Mouse (Mus musculus) brain, embryonic 14.5 days (tissue): ENCODE measurements around the gene Prdx2. TPM values are rescaled to one million over a fixed set of nuclear protein-coding genes. Genes with fewer than 3 reads are reported as not detected.

ENCODE experiments used
- DNase-seq: peaks from one replicate; pipeline ENCODE4 v3.0.0-alpha.2; 2011; ENCODE audit warnings: low read depth
- CTCF ChIP-seq: fragments of 200-500 bp; IDR thresholded peaks from 2 replicates; pipeline ENCODE4 v1.5.1; 2012; ENCODE audit warnings: inconsistent platforms, mild to moderate bottlenecking, moderate library complexity, borderline replicate concordance; ENCODE audit not compliant: insufficient read depth, insufficient read length; ENCODE audit errors: extremely low read depth
- POLR2A ChIP-seq: fragments of 200-500 bp; IDR thresholded peaks from 2 replicates; pipeline ENCODE4 v1.6.1; 2012; ENCODE audit warnings: mild to moderate bottlenecking, inconsistent platforms, borderline replicate concordance; ENCODE audit not compliant: poor library complexity, insufficient read depth, insufficient read length, severe bottlenecking; ENCODE audit errors: extremely low read depth
- polyA plus RNA-seq: library from polyadenylated mRNA; depleted of rRNA; stranded (reverse); fragments of >200 nt; gene quantifications from 2 replicates; pipeline ENCODE4 v1.2.3, GENCODE M21; 2012

Gene Prdx2
- polyA plus RNA-seq, 1 experiment, result 756 TPM

DNA sequence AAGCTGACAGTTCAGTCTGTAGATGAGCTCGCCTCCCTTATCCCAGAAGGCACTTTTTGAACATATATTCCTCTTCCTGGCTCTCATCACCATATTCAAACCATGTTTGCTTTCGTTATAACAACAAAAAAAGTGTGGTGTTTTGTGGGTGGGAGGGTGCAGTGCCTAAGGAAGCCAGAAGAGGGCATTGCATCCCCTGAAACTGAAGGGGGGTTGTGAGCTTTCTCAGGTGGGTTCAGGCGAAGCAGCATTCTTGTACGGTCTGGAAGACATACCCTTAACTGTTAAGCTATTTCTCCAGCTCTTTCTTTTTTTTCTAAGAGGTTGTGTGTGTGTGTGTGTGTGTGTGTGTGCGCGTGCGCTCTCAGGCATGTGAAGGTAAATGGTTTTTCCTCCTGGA is 6.0 kb downstream of the Prdx2 start:
- TF ChIP-seq POLR2A (no peak), CTCF (peak; percentile 80)
- peak; percentile 68 for DNase-seq

DNA sequence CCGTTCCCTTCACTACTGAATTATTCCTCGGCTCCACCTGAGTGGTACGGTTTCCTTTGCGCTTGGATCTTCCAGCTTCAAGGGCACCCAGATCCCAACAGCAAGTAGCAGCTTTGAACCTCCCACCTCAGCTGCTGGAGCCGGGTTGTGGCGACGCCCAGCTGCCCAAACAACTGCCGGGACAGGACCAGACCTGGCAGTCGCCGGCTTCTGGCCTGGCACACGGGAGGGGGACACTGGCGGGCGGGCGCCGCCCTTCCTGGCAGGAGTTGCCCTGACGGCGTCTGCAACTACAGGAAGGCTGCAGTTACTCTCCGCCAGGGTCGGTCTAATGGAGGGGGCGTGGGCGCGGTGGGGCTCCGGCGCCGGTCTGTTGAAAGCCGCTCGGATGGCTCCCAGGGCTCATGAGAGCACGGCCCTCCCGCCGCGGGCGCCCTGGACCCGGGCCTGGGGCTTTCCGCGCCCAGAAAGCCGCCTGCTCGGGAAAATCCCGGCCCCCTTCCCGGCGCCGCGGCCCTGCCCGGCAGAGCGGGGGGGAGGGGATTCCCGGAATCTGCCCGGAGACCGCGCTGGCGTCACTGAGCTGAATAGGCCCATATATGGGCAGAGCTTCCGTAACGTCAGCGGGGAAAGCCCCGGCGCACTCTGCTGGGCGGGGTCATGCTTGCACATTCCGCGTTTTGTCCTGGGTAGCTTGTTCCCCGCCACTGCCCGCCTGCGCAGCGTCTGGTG is 6.8 kb downstream of the Prdx2 start:
- TF ChIP-seq POLR2A (no peak), CTCF (no peak)
- peak; percentile 96 for DNase-seq

DNA sequence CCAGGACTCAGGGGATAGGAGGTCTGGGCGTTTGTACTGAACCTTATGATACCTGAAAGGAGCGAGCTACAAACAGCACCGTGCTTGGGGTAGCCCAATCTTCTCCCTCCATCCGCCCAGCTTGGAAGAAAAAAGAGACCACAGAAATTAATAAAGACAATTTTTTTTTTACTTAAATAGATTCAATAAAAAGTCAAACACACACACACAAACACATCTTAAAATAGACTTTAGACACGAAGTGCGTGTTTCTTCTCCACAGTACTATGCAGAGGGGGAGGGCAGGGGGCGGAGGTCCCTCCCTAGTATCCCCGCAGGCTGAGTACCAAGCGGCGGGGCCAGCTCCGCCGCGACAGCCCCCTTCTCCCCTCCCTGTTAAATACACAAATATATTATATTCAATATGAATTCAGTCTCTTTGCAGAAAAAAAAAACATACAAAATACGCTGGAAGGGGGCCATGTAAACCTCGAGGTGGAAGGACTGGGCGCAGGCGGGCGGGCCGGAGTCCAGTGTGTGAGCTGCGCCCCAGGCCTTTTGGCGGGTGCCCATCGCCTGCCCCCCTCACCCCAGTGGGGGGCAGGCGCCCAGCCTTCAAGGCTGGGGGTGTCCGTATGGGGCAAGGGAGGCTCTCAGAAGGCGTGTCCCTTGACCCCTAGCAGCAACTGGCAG is 7.5 kb downstream of the Prdx2 start:
- no peak for TF ChIP-seq POLR2A
- TF ChIP-seq CTCF, result no peak
- no peak for DNase-seq

DNA sequence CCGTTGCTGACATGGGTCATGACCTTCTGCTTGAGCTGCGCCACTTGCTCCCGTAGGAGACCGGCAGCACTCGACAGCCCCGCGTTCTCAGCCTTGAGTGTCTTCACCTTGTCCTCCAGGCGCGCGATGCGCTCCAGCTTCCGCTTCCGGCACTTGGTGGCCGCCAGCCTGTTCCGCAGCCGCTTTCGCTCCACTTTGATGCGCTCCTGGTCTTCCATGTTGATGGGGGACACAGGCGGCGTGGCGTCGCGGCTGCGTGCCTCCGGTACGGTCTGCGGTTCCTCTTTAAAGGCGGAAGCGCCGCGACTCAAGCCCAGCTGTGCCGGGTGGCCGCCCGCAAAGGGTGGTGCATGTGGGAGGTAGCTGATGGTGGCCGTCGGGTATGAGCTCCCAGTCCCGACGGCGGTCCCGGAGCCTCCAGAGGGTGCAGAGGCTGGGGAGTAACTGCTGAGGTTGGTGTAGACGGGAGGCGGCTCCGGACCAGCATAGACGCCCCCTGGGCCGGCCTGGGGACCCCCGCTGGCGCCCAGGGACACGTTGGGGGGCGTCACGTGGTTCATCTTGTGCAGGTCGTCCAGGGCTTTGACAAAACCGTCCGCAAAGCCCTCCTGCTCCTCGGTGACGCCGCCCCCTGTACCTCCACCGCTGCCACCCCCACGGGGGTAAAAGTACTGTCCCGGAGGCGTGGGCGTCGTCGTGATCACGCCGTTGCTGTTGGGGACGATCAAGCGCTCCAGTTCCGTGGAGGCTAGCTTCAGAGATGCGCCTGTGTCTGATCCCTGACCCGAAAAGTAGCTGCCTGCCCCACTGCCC is 8.3 kb downstream of the Prdx2 start:
- TF ChIP-seq CTCF, result no peak
- TF ChIP-seq POLR2A, result no peak
- peak; percentile 54 for DNase-seq

DNA sequence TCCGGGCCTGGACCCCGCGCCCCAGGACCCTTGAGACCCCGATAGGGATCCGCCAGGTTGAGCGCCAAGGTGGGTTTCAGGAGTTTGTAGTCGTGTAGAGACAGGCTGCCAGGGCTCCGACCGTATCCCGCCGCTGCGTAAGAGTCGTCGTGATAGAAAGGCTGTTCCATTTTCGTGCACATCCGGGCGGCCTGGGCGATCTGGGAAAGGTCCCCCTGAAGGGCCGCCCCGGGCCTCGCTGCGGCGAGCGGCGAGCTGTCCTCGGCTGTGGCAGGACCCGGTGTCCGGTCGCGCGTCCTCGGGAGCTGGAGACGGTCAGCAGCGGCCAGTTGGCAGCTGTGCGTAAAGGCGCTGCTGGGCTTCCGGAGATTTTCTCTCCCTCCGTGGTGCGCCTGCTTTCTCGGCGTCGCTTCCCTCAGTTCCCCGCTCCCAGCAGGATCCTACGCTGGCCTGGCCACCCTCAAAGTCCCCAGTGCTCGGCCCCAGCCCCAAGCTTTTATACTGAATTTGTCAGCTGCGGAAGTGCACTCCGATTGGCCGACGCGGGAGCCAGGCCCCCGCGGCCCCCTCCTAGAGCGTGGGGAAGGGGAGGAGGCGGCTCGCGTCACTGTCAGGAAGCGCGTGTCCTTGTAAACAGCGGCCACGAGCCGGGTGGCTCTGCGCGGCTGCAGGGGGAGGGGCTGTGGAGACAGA is 9.0 kb downstream of the Prdx2 start, which contains the start of gene Junb:
Gene Junb (minus strand): TSS at position 471 of the 693 bp plus-strand sequence.
- TF ChIP-seq CTCF (no peak), POLR2A (peak; percentile 54; the same call in 1 of the 2 replicates)
- peak; percentile 94 for DNase-seq

DNA sequence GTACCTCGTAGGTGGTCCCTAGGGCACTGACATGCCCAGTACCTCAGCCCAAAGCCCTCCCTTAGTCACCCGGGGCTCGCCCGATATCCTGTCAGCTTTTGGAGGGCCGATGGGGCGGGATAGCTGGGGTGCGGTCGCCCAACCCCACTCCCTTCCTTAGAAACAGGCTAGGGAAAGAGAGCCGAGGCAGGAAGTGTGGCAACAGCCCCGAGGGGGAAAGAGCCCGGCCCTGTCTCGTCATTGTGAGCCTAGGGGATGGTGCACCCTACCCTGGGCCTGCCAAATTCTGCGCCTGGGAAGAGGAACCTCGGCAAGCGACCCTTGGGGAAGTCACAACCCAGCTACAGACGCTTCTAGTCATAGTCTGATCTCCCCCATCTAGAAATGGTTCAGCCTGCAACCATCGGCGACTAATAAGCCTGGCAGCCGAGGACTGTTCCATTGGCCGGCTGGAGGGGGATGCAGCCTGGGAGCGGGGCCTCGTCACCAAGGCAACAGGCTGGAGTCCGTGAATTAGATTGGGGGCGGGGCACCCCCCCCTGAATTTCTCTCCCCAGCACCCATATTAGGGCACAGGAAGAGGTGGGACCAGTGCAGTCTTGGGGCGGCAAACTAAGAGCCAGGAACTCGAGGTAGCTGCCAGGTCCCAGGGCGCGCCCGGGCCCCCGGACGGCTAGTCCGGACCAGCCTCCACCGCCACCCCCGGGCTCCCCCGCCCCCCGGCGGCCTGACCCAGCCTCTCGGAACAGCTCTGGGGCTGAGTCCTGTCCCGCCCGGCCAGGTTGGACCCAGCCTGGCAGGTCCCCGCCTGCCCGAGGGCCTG is 10.4 kb downstream of the Prdx2 start:
- DNase-seq, result peak; percentile 96
- TF ChIP-seq POLR2A (no peak), CTCF (no peak)

DNA sequence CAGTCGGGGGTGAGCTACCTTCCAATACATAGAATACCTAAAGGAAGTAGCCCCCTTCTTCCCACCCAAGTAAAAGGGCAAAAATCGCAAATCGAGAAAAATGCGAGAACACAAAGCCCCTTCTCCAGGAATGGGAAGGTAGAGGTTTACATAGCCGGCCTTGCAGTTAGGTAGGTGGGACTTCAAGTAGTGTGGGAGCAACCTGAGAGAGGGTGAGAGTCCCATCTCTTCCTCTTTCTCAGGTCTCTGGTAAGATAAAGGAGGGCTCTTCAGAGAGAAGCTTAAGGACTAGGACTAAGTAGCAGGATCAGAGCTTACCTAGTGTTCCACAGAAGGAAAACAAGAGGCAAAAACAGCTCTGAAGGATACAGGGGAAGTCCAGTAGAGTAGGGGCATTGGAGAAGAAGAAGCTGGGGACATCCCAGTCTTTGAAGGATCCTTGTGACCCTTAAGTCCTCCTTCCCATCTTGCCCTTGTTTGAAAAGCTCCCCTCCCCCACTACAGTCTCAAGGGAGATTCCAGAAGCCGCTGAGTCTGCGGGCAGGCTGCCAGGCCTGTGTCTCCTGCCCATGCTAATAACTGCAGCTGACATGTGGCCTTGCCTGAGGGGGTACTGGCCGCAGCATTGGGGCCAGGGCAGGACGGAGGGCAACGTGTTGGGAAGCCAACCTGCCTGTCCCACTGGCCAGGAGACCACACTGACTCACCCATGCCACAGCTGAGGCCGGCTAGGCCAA is 11.4 kb downstream of the Prdx2 start:
- DNase-seq, result peak; percentile 79
- TF ChIP-seq POLR2A (no peak), CTCF (no peak)

DNA sequence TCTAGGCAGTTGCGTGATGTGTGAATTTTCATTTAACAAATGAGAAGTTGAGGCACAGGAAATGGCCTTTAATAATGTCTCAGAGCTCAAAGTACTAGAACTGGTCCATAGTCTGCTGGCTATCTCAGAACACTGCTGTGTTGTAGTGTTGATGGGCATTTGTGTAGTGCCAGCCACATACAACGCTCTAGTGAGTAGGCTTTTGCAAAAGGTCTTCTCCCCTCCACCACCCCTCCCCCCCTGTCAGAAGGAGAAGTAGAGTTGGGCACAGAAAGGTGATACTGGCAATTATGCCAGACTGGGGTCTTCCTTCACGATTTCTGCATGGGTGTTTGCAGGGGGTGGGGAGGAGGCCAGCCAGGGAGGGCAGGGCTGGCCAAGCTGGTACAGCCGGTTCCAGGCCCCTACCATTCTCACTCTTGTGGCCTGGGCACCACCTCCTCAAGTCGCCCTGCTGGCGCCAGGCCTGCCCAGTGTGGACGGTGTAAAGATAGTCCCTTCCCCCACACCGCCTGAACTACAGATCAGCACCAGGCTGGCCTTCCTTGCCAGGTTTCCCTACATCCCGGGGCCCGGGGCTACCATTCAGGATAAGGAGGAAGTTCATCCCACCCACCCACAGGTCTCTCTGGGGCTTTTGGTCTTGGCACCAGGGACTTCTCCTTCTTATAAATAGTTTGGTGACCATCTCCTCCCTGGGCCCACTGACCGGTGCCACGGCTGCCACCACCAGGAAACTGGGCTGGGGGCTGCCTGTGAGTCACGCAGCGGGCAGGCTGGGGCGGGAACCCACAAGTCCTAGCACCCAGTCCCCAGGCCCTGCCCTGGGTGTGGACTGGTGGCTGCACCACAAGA is 12.5 kb downstream of the Prdx2 start:
- DNase-seq, result no peak
- TF ChIP-seq CTCF (no peak), POLR2A (no peak)

DNA sequence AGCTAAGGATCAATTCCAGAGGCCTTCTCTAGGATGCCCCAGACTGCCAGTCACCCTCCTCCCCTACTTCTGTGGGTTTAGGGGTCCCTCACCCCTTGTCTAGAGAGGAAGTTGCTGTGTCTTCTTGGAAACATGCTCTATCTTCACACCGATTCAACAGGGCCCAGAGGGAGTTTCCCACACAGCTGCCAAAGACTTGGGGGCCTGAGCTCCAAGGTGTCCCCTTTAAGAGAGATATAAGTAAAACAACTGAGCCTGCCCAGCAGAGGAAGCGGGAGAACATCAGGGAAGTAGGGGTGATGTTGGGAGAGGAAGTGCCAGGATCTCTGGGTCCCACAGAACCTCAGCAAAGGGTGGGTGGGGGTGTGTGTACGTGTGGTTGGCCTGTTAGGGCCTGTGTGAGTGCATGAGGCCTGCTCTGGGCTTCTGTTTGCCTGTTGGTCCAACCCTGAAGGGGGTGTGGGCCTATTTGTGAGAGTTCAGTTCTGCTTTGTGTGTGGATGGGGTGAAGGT is 13.2 kb downstream of the Prdx2 start:
- no peak for DNase-seq
- TF ChIP-seq CTCF (no peak), POLR2A (no peak)
